Mouse (Mus musculus): ENCODE data around the gene Phf21a.

DNA sequence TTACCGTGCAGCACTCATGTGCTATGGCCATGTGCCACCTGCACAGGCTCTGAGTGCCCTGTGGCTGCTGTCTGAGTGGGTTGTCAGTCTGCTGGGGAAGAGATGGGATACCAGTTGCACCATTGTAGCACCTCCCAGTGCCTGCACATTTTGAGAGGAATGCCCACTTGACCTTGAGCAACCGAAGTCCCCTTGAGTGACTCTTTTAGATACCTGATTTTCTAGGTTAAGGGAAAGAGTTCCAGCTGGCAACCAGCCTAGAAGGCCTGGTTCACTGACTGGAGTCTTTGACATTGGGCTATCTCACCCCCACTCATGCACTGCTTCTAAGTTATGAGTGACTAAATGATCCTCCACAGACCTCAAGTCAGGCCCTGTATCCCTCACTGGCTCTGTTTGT is 266.4 kb downstream of the Phf21a start:
- TF ChIP-seq EP300 (IDR thresholded peaks at IDR 0.05; ENCODE audit: insufficient read depth, low read depth, low read length) (no peak), CTCF (IDR thresholded peaks at IDR 0.05; ENCODE audit: low read depth, low read length) (no peak)
